Mouse (Mus musculus) ES-Bruce4 (cell line): ENCODE data around the gene Nos1.

Source experiments
- CTCF ChIP-seq: IDR thresholded peaks from one replicate; pipeline ENCODE4 v1.8.1; 2011; ENCODE audit warnings: low read depth, low read length
- EP300 ChIP-seq: IDR thresholded peaks from 2 replicates; pipeline ENCODE4 v1.6.1; 2011; ENCODE audit warnings: low read depth, low read length; ENCODE audit not compliant: insufficient read depth
- POLR2A ChIP-seq: IDR thresholded peaks from one replicate; pipeline ENCODE4 v1.8.1; 2011; ENCODE audit warnings: low read length; ENCODE audit not compliant: insufficient read depth

- TF ChIP-seq POLR2A (no peak), CTCF (no peak), EP300 (no peak)
These were observed 156.4 kb downstream of the Nos1 start for GRCm38 (mm10) chr5:117937186-117937585.
